Mouse (Mus musculus): ENCODE measurements around the gene Wdr54.

Wdr54 gene

GRCm38 (mm10) chr6:83127419-83127818, 28.8 kb downstream of the Wdr54 start:
- DNase-seq (ENCODE audit: low read depth, low spot score): no peak

- no peak for DNase-seq (ENCODE audit: low read depth, low spot score)
These were observed 30.9 kb downstream of the Wdr54 start, which contains the start of gene Ino80b for GRCm38 (mm10) chr6:83125331-83125730. TSS of gene Ino80b (minus strand) at chr6:83125431.

GRCm38 (mm10) chr6:83124851-83125312, 31.3 kb downstream of the Wdr54 start:
- peak; percentile 90 for DNase-seq (ENCODE audit: low read depth, low spot score)

GRCm38 (mm10) chr6:83122961-83123360, 33.2 kb downstream of the Wdr54 start:
- DNase-seq (ENCODE audit: low read depth, low spot score): no peak

- no peak for DNase-seq (ENCODE audit: low read depth, low spot score)
These were observed 34.1 kb downstream of the Wdr54 start for GRCm38 (mm10) chr6:83121863-83122710.

GRCm38 (mm10) chr6:83120930-83121862, 35.0 kb downstream of the Wdr54 start, which contains the start of gene Wbp1:
TSS of gene Wbp1 (minus strand) at chr6:83121559.
- DNase-seq (ENCODE audit: low read depth, low spot score): peak; percentile 98

- DNase-seq (ENCODE audit: low read depth, low spot score): no peak
These were observed 36.5 kb downstream of the Wdr54 start for GRCm38 (mm10) chr6:83119734-83120051.

- DNase-seq (ENCODE audit: low read depth, low spot score): no peak
These were observed 37.1 kb downstream of the Wdr54 start for GRCm38 (mm10) chr6:83118825-83119733.

- DNase-seq (ENCODE audit: low read depth, low spot score): no peak
These were observed 37.8 kb downstream of the Wdr54 start for GRCm38 (mm10) chr6:83118369-83118768.

GRCm38 (mm10) chr6:83117616-83118015, 38.6 kb downstream of the Wdr54 start:
- no peak for DNase-seq (ENCODE audit: low read depth, low spot score)

GRCm38 (mm10) chr6:83117165-83117438, 39.1 kb downstream of the Wdr54 start:
- no peak for DNase-seq (ENCODE audit: low read depth, low spot score)

- DNase-seq (ENCODE audit: low read depth, low spot score): no peak
These were observed 39.6 kb downstream of the Wdr54 start for GRCm38 (mm10) chr6:83116373-83117164.

GRCm38 (mm10) chr6:83115682-83116372, 40.4 kb downstream of the Wdr54 start:
- no peak for DNase-seq (ENCODE audit: low read depth, low spot score)

GRCm38 (mm10) chr6:83115011-83115671, 41.1 kb downstream of the Wdr54 start, which contains the start of gene Mogs:
TSS of gene Mogs (plus strand) at chr6:83115496.
- peak; percentile 80 for DNase-seq (ENCODE audit: low read depth, low spot score)

- no peak for DNase-seq (ENCODE audit: low read depth, low spot score)
These were observed 44.6 kb downstream of the Wdr54 start for GRCm38 (mm10) chr6:83111510-83112136.

GRCm38 (mm10) chr6:83108762-83109668, 47.2 kb downstream of the Wdr54 start, which contains the start of gene Mrpl53:
TSS of gene Mrpl53 (plus strand) at chr6:83109040.
- DNase-seq (ENCODE audit: low read depth, low spot score): peak; percentile 71

GRCm38 (mm10) chr6:83107566-83108400, 48.4 kb downstream of the Wdr54 start:
- DNase-seq (ENCODE audit: low read depth, low spot score): no peak

Data from skeletal muscle tissue, adult 2 months (tissue).